Mouse (Mus musculus) erythroblast, embryonic 14.5 days (primary cell): ENCODE measurements around the gene Atoh8.

Source experiments
- GATA1 ChIP-seq: IDR thresholded peaks from 2 replicates; pipeline ENCODE4 v1.6.1; 2012; ENCODE audit warnings: low read length, inconsistent platforms, mixed read lengths
- TAL1 ChIP-seq: IDR thresholded peaks from 3 replicates; pipeline ENCODE4 v1.6.1; 2012; ENCODE audit warnings: low read length, inconsistent platforms, mixed read lengths

GRCm38 (mm10) chr6:72277508-72278166 lies 42.3 kb upstream of the Atoh8 start:
- TF ChIP-seq GATA1 = no peak
- no peak for TF ChIP-seq TAL1
